Mouse (Mus musculus) E14TG2a.4 (cell line): Measurements from ENCODE around the gene Ctsz.

Experiments used
- CTCF ChIP-seq: conservative IDR thresholded peaks from 2 replicates; pipeline ENCODE4 v1.5.1; 2014; ENCODE audit warnings: low read length
- POU5F1 ChIP-seq: IDR thresholded peaks from 2 replicates; pipeline ENCODE4 v1.6.1; 2014; ENCODE audit warnings: low read length, borderline replicate concordance

- no peak for TF ChIP-seq POU5F1
- TF ChIP-seq CTCF: no peak
These were observed 9.6 kb upstream of the Ctsz start for GRCm38 (mm10) chr2:174448405-174448804.
